Mouse (Mus musculus) ES-E14 (cell line): ENCODE results near the gene Cradd.

Experiments used
- CHD2 ChIP-seq: IDR thresholded peaks from 2 replicates; pipeline ENCODE4 v1.6.1; 2014; ENCODE audit warnings: mild to moderate bottlenecking, low read depth, low read length, inconsistent platforms
- HCFC1 ChIP-seq: IDR thresholded peaks from 2 replicates; pipeline ENCODE4 v1.6.1; 2012; ENCODE audit warnings: low read length, inconsistent platforms, borderline replicate concordance; ENCODE audit not compliant: insufficient read depth
- MAFK ChIP-seq: IDR thresholded peaks from 2 replicates; pipeline ENCODE4 v1.6.1; 2014; ENCODE audit warnings: mild to moderate bottlenecking, low read depth, low read length, inconsistent platforms; ENCODE audit not compliant: insufficient read depth
- ZC3H11A ChIP-seq: IDR thresholded peaks from 2 replicates; pipeline ENCODE4 v1.6.1; 2012; ENCODE audit warnings: low read depth, mild to moderate bottlenecking, inconsistent platforms, low read length, borderline replicate concordance
- ZNF384 ChIP-seq: IDR thresholded peaks from 2 replicates; pipeline ENCODE4 v1.6.1; 2012; ENCODE audit warnings: low read depth, low read length, inconsistent platforms

DNA sequence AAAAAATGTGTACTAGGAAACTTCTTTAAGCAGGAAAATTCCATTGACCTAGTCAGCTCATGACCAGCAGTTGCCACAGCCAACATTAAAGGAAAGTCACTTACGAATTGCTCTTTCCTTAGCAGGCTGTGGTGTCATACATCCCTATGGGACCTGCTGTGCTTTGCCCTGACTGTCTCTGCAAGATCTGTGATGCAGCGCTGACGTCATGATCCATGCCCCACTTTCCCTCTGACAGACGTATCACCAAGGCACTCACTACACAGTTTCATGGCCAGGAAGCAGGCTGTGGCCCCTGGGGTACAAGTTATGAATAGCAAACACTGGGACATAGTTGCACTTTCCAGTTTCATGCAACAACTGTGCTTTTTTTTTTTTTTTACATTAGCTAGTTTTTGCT lies 113.8 kb downstream of the Cradd start:
- TF ChIP-seq CHD2, result no peak
- TF ChIP-seq ZNF384, result no peak
- no peak for TF ChIP-seq HCFC1
- TF ChIP-seq MAFK, result no peak
- no peak for TF ChIP-seq ZC3H11A
